Mouse (Mus musculus): ENCODE data around the gene Anks1. TPM values are rescaled to one million over a fixed set of nuclear protein-coding genes. Genes with fewer than 3 reads are reported as not detected.

Anks1 gene
- polyA plus RNA-seq, 1 experiment from 2014 or later = 8.3 TPM

DNA sequence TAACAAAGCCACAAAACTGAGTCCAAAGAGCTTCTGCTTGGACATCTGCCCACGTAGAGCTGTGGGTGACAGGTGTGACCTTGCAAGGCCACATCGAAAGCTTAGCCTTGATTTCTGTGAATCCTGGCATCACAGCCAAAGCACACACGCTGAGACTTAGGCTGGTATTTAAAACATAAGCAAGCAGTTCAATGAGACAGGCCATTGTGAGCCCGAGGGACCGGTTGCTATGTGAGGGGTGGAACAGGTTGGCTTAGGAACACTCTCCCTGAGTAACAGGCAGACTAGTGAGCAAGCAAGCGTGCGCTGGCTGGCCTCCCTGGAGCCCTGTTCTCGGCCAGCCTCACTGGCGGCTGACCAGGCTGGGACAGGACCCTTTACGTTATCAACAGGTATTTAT lies 112.8 kb downstream of the Anks1 start:
- DNase-seq (ENCODE audit: low spot score) = no peak
- Histone ChIP-seq H3K27me3 (ENCODE audit: control insufficient read depth, insufficient read depth, low read length) (no peaks in the 10 kb centered on the region), H3K9ac (ENCODE audit: low read length) (no peak overlapping the region), H3K9me3 (ENCODE audit: control insufficient read depth, low read length) (no peaks in the 10 kb centered on the region), H3K4me1 (replicated peaks; ENCODE audit: control insufficient read depth, insufficient read depth) (peaks cover 21% of the 10 kb centered on the region), H3K4me2 (replicated peaks; ENCODE audit: low read depth) (no peak overlapping the region), H3K36me3 (ENCODE audit: control insufficient read depth, insufficient read depth, low read length) (no peaks in the 10 kb centered on the region), H3K27ac (replicated peaks) (peak overlapping the region; percentile 79), H3K4me3 (ENCODE audit: low read depth, low read length) (no peak overlapping the region)
- no peak for TF ChIP-seq CTCF (IDR thresholded peaks at IDR 0.05; ENCODE audit: low read depth)
- no peak for TF ChIP-seq EP300 (optimal IDR thresholded peaks at IDR 0.05)
- ATAC-seq (ENCODE audit: low FRiP score, low TSS enrichment) = no peak
- WGBS = 48% methylated on average over 10 of the region's 10 CpGs

DNA sequence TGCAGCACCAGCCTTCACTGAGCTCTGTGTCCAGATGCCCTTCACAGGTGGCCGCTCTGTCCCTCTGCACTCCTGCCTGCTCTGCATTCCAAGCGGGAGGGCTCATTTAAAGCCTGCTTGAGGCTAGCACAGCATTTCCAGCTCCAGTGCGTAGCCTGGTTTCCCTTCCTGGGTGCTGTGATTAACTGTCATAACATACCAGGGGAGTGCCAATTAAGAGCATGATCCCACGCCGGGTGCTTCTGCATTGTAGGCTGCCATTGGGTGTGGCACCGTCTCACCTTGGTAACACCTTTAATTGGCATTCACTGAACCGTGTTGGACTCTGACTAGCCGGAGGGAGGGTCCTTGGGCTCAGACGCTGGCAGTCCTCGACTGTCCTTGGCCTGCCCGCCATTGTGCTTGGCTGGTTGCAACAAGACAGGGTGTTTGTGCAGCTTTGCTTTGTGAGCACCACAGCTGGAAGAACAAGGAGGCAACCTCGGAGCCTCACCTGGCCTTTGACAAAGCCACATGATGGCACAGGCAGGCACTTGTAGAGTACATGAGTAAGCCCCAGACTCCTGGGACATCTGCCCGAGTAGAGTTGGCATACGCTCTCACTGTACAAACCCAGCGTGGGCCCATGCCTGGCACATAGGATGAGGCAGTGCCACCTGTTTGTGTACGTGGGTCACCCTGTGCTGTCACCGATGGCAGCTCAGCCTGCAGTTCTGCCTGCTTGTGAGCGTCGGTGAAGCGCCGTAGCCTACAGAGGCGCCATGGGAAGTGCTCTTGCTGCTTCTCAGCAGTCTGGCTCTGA lies 113.9 kb downstream of the Anks1 start:
- ATAC-seq (ENCODE audit: low FRiP score, low TSS enrichment) = peak; percentile 47

DNA sequence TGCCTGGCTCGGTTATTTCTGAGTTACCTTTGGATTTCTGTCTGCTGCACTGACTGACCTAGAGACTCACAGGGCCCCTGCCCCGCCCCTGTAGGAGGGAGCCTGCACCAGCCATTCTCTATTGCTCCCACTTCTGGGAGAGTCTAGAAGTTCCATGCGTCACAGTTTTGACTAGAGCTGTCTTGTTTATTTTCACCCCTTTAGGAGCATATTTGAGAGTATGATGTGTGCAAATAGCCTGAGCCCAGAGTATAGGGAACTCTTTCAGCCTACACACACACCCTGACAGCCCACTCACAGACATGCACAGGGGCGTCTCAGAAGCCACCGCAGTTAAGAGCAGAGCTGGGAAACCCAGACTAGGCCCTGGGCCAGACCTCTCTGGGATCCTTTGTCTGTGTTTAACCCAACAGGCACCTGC lies 116.4 kb downstream of the Anks1 start:
- Histone ChIP-seq H3K9me3 (ENCODE audit: control insufficient read depth, low read length) (no peaks in the 10 kb centered on the region), H3K4me2 (replicated peaks; ENCODE audit: low read depth) (no peak overlapping the region), H3K4me3 (ENCODE audit: low read depth, low read length) (no peak overlapping the region), H3K27me3 (ENCODE audit: control insufficient read depth, insufficient read depth, low read length) (no peaks in the 10 kb centered on the region), H3K36me3 (ENCODE audit: control insufficient read depth, insufficient read depth, low read length) (no peaks in the 10 kb centered on the region), H3K4me1 (replicated peaks; ENCODE audit: control insufficient read depth, insufficient read depth) (peaks cover 14% of the 10 kb centered on the region), H3K9ac (ENCODE audit: low read length) (peak overlapping the region; percentile 28; the same call in 1 of the 2 replicates), H3K27ac (replicated peaks) (peak overlapping the region; percentile 78)
- TF ChIP-seq CTCF (IDR thresholded peaks at IDR 0.05; ENCODE audit: low read depth) (peak; percentile 38), EP300 (optimal IDR thresholded peaks at IDR 0.05) (no peak)
- DNase-seq (ENCODE audit: low spot score) (peak; percentile 57), ATAC-seq (ENCODE audit: low FRiP score, low TSS enrichment) (peak; percentile 67)
- whole genome bisulfite sequencing = 19% methylated on average over 5 of the region's 5 CpGs

More for the DNA sequence above, 113.9 kb downstream of the Anks1 start:
- Histone ChIP-seq H3K27me3 (ENCODE audit: control insufficient read depth, insufficient read depth, low read length) (no peaks in the 10 kb centered on the region), H3K9me3 (ENCODE audit: control insufficient read depth, low read length) (no peaks in the 10 kb centered on the region), H3K4me3 (ENCODE audit: low read depth, low read length) (no peak overlapping the region), H3K4me2 (replicated peaks; ENCODE audit: low read depth) (no peak overlapping the region), H3K36me3 (ENCODE audit: control insufficient read depth, insufficient read depth, low read length) (no peaks in the 10 kb centered on the region), H3K4me1 (replicated peaks; ENCODE audit: control insufficient read depth, insufficient read depth) (peaks cover 21% of the 10 kb centered on the region), H3K27ac (replicated peaks) (peak overlapping the region; percentile 79), H3K9ac (ENCODE audit: low read length) (no peak overlapping the region)
- no peak for TF ChIP-seq EP300 (optimal IDR thresholded peaks at IDR 0.05)
- no peak for TF ChIP-seq CTCF (IDR thresholded peaks at IDR 0.05; ENCODE audit: low read depth)
- 67% methylated on average over 22 of the region's 22 CpGs for WGBS
- no peak for DNase-seq (ENCODE audit: low spot score)

DNA sequence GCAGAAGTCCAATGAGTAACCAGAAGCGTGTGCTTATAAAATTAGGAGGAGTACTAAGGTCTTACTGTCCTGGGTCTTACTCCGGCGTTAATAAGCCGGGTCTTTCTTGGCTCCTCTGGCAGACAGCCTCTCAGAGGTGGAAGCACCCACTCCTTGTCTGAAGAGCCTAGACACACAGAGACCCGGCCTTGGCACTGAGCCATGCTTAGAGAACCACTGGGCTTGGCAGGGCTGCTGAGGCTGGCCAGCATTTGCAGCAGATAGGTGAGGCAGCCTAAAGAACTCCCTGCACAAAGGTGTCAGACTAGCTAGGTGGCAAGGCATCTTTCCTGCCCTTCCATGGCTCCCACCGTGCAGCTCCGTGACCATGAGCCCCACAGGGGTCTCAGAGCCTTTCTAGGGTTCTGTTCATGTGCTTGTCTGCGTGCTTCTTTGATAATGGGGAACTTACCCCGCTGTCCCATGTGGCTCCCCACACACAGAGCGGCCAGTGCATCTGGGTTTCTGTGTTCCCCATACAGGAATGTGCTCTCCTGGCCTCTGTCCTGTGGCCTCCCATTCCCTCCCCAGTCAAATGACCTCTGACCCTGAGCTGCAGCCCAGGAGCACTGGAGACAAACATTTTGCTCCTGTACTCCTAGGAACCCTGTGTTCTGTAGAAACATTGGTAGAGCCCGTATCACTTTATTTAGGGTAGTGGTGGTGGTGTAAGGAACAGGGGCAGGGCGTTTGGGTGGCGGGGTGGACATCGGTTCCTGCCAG lies 117.2 kb downstream of the Anks1 start:
- no peaks in the 10 kb centered on the region for H3K9me3 ChIP-seq (ENCODE audit: control insufficient read depth, low read length)
- ATAC-seq (ENCODE audit: low FRiP score, low TSS enrichment) (no peak), DNase-seq (ENCODE audit: low spot score) (peak; percentile 41)
- peaks cover 14% of the 10 kb centered on the region for H3K4me1 ChIP-seq (replicated peaks; ENCODE audit: control insufficient read depth, insufficient read depth)
- TF ChIP-seq EP300 (optimal IDR thresholded peaks at IDR 0.05) = no peak
- no peak for TF ChIP-seq CTCF (IDR thresholded peaks at IDR 0.05; ENCODE audit: low read depth)
- 56% methylated on average over 14 of the region's 14 CpGs for WGBS
- no peak overlapping the region for H3K4me3 ChIP-seq (ENCODE audit: low read depth, low read length)
- peak overlapping the region; percentile 63 for H3K27ac ChIP-seq (replicated peaks)
- no peak overlapping the region for H3K4me2 ChIP-seq (replicated peaks; ENCODE audit: low read depth)
- no peaks in the 10 kb centered on the region for H3K36me3 ChIP-seq (ENCODE audit: control insufficient read depth, insufficient read depth, low read length)
- 0 out of 2 replicates have a peak overlapping the region, but pooled peaks have one; percentile 8 for H3K9ac ChIP-seq (ENCODE audit: low read length)
- no peaks in the 10 kb centered on the region for H3K27me3 ChIP-seq (ENCODE audit: control insufficient read depth, insufficient read depth, low read length)

DNA sequence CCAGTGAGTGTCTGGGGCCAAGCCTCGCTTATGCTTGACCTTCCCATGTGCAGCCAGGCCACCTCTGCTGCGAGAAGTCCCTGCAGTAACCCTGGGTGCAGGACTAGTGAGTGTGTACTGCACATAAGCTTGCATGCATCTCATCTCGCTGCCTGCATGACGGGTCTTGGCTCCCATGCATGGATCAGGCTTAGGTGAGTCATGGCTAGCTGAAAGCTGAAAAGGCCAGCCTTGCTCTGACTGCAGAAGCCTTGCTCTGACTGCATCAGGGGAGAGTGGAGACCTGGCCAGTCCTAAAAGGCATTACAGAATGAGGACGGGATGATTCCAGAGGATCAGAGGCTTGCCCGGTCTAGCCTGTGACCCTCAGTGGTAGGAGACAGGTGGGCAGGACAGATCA lies 118.1 kb downstream of the Anks1 start:
- Histone ChIP-seq H3K27ac (replicated peaks) (no peak overlapping the region), H3K4me3 (ENCODE audit: low read depth, low read length) (no peak overlapping the region), H3K9ac (ENCODE audit: low read length) (no peak overlapping the region), H3K4me1 (replicated peaks; ENCODE audit: control insufficient read depth, insufficient read depth) (peaks cover 14% of the 10 kb centered on the region), H3K36me3 (ENCODE audit: control insufficient read depth, insufficient read depth, low read length) (no peaks in the 10 kb centered on the region), H3K9me3 (ENCODE audit: control insufficient read depth, low read length) (no peaks in the 10 kb centered on the region), H3K4me2 (replicated peaks; ENCODE audit: low read depth) (no peak overlapping the region), H3K27me3 (ENCODE audit: control insufficient read depth, insufficient read depth, low read length) (no peaks in the 10 kb centered on the region)
- no peak for ATAC-seq (ENCODE audit: low FRiP score, low TSS enrichment)
- TF ChIP-seq CTCF (IDR thresholded peaks at IDR 0.05; ENCODE audit: low read depth) = no peak
- WGBS = 88% methylated on average over 6 of the region's 6 CpGs
- no peak for DNase-seq (ENCODE audit: low spot score)

DNA sequence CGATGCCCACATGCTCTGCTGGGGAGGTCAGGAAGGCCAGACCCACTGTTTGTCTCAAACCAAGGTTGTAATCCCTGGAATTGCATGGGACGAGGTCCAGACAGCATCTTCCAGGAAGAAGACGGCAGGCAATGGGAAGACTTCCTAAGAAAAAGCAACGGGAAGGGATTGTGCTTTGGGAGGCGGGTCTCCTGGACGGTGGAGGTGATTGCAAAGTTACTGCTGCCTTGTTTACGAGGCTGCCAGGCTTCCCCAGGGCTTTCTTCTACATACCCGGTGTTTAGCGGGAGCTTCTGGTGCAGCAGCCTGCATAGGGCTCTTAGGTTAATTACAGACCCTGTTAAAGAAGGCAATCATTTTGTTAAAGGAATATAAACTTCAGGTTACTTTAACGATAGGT lies 119.1 kb downstream of the Anks1 start:
- Histone ChIP-seq H3K4me1 (replicated peaks; ENCODE audit: control insufficient read depth, insufficient read depth) (peaks cover 14% of the 10 kb centered on the region), H3K4me3 (ENCODE audit: low read depth, low read length) (no peak overlapping the region), H3K9me3 (ENCODE audit: control insufficient read depth, low read length) (no peaks in the 10 kb centered on the region), H3K9ac (ENCODE audit: low read length) (no peak overlapping the region), H3K27ac (replicated peaks) (no peak overlapping the region), H3K36me3 (ENCODE audit: control insufficient read depth, insufficient read depth, low read length) (no peaks in the 10 kb centered on the region), H3K27me3 (ENCODE audit: control insufficient read depth, insufficient read depth, low read length) (no peaks in the 10 kb centered on the region), H3K4me2 (replicated peaks; ENCODE audit: low read depth) (no peak overlapping the region)
- 73% methylated on average over 10 of the region's 10 CpGs for WGBS
- no peak for ATAC-seq (ENCODE audit: low FRiP score, low TSS enrichment)
- TF ChIP-seq EP300 (optimal IDR thresholded peaks at IDR 0.05) (no peak), CTCF (IDR thresholded peaks at IDR 0.05; ENCODE audit: low read depth) (no peak)
- DNase-seq (ENCODE audit: low spot score) = no peak
